Mouse (Mus musculus) embryonic facial prominence, embryonic 14.5 days (tissue): ENCODE results near the gene Slc4a4. TPM values are rescaled to one million over a fixed set of nuclear protein-coding genes. Genes with fewer than 3 reads are reported as not detected.

Experiments used
- ATAC-seq: fragments of 200-750 bp; cut with Nextera tagmentation; 2 replicates; pipeline ENCODE4 v1.8.0; 2017; ENCODE audit warnings: low read depth, moderate number of reproducible peaks, moderate TSS enrichment
- DNase-seq: peaks from one replicate; pipeline ENCODE4 v3.0.0-alpha.2; 2015; ENCODE audit warnings: low spot score
- H3K27ac ChIP-seq: fragments of 300-500 bp; sonication (generic); replicated peaks from 2 replicates; pipeline ENCODE4 v1.5.1; 2014; ENCODE audit warnings: low read depth, mild to moderate bottlenecking, low read length, moderate library complexity
- H3K27me3 ChIP-seq: fragments of 300-500 bp; sonication (generic); replicated peaks from 2 replicates; pipeline ENCODE4 v1.6.1; 2014; ENCODE audit warnings: low read length; ENCODE audit not compliant: control insufficient read depth, insufficient read depth
- H3K36me3 ChIP-seq: fragments of 300-500 bp; sonication (generic); 2 replicates; pipeline ENCODE4 v1.6.1; 2014; ENCODE audit warnings: low read length, mixed read lengths; ENCODE audit not compliant: control insufficient read depth, insufficient read depth
- H3K4me1 ChIP-seq: fragments of 300-500 bp; sonication (generic); 2 replicates; pipeline ENCODE4 v1.6.1; 2014; ENCODE audit warnings: antibody characterized with exemption, low read length; ENCODE audit not compliant: control insufficient read depth, insufficient read depth
- H3K4me2 ChIP-seq: fragments of 300-500 bp; sonication (generic); 2 replicates; pipeline ENCODE4 v1.6.1; 2014; ENCODE audit warnings: low read depth, mild to moderate bottlenecking, low read length, moderate library complexity, mixed read lengths
- H3K4me3 ChIP-seq: fragments of 300-500 bp; sonication (generic); 2 replicates; pipeline ENCODE4 v1.5.1; 2014; ENCODE audit warnings: low read depth, mild to moderate bottlenecking, low read length
- H3K9ac ChIP-seq: fragments of 300-500 bp; sonication (generic); 2 replicates; pipeline ENCODE4 v1.6.1; 2014; ENCODE audit warnings: low read depth, mild to moderate bottlenecking, low read length, moderate library complexity, mixed read lengths
- H3K9me3 ChIP-seq: fragments of 300-500 bp; sonication (generic); 2 replicates; pipeline ENCODE4 v1.6.1; 2016; ENCODE audit warnings: low read length; ENCODE audit not compliant: control insufficient read depth
- WGBS: fragments of 180-500 bp; shearing (Covaris S2); extraction: QIAGEN DNeasy Blood & Tissue Kit; methylation state at CpG from one replicate; pipeline ENCODE4 v1.1.7; 2014; 5-methylcytosine and 5-hydroxymethylcytosine counted together
- polyA plus RNA-seq: library from polyadenylated mRNA; unstranded; fragments of >200 nt; fragmentation: Nextera tagmentation; extraction: Ambion mirVana; gene quantifications from 2 replicates; pipeline ENCODE4 v1.2.1, GENCODE M21; 2014

The Slc4a4 gene
- polyA plus RNA-seq, 1 experiment from 2014 or later, result 4.0 TPM

- no peak for DNase-seq
- Histone ChIP-seq H3K4me2 (no peak overlapping the region), H3K27me3 (no peaks in the 10 kb centered on the region), H3K27ac (no peak overlapping the region), H3K4me3 (no peak overlapping the region), H3K4me1 (peaks cover 7% of the 10 kb centered on the region; the same call in 1 of the 2 replicates), H3K9ac (no peak overlapping the region), H3K36me3 (no peaks in the 10 kb centered on the region), H3K9me3 (no peaks in the 10 kb centered on the region)
- no peak for ATAC-seq
- 74% methylated on average over 13 of the region's 13 CpGs for WGBS
Measured at GRCm38 (mm10) chr5:89147282-89147790, 260.7 kb downstream of the Slc4a4 start.

DNA sequence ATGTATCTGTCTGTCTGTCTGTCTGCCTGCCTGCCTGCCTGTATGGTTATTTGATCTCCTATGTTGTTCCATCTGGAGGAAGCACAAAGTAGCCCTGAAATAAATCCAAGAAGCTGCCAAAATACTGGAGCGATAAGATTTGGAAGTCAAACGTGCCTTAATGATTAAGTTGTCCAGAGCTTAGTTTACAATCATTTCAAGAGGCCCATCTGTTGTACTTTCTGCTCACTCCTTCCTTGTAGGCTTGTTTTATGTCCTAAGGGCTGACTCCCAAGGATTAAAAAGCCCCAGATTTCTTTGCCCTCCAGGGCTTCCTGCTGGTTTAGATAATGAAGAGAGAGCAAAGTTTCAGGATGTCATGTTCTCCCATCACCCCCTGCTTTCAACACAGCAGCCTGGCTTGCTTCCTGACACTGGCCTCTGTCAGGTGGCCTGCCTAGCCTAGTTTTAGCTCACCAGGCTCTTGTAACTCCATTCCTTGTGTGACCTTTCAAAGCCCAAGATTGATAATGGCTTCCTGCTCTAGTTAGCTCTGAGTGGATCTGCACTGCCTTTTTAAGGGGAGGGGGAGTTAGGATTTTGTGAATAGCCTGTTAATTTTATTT is 262.9 kb downstream of the Slc4a4 start:
- no peaks in the 10 kb centered on the region for H3K36me3 ChIP-seq
- DNase-seq (no peak), ATAC-seq (no peak)
- no peak overlapping the region for H3K4me2 ChIP-seq
- H3K27me3 ChIP-seq, result no peaks in the 10 kb centered on the region
- H3K9ac ChIP-seq, result no peak overlapping the region
- H3K4me3 ChIP-seq, result no peak overlapping the region
- H3K27ac ChIP-seq, result no peak overlapping the region
- no peaks in the 10 kb centered on the region for H3K9me3 ChIP-seq
- 0 out of 2 replicates have a peak, but pooled peaks cover under 1% of the 10 kb centered on the region for H3K4me1 ChIP-seq
- WGBS, result 24% methylated on average over 2 of the region's 2 CpGs

DNA sequence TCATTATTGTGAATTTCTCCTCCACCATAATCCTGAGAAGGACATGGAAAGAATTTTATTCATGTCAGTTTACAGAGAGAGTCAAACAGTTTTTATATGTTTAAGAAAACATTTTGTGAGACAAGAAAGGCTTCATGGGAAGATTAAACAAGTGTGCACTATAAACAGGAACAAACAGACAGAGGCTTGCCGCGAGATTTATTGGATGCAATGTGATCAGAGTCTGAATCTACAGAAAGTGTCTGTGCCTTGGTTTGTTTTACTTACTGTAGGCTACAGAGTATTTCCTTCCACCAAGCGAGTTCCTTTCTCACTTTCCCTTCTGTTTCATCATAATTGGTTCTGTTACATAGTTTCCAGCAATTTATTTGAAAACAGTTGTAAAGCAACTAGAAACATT is 264.5 kb downstream of the Slc4a4 start:
- DNase-seq (no peak), ATAC-seq (no peak)
- no peak overlapping the region for H3K4me3 ChIP-seq
- H3K4me1 ChIP-seq, result no peaks in the 10 kb centered on the region
- WGBS, result 66% methylated on average over 3 of the region's 3 CpGs
- H3K27me3 ChIP-seq, result no peaks in the 10 kb centered on the region
- no peaks in the 10 kb centered on the region for H3K36me3 ChIP-seq
- H3K9ac ChIP-seq, result no peak overlapping the region
- no peak overlapping the region for H3K27ac ChIP-seq
- no peak overlapping the region for H3K4me2 ChIP-seq
- no peaks in the 10 kb centered on the region for H3K9me3 ChIP-seq

DNA sequence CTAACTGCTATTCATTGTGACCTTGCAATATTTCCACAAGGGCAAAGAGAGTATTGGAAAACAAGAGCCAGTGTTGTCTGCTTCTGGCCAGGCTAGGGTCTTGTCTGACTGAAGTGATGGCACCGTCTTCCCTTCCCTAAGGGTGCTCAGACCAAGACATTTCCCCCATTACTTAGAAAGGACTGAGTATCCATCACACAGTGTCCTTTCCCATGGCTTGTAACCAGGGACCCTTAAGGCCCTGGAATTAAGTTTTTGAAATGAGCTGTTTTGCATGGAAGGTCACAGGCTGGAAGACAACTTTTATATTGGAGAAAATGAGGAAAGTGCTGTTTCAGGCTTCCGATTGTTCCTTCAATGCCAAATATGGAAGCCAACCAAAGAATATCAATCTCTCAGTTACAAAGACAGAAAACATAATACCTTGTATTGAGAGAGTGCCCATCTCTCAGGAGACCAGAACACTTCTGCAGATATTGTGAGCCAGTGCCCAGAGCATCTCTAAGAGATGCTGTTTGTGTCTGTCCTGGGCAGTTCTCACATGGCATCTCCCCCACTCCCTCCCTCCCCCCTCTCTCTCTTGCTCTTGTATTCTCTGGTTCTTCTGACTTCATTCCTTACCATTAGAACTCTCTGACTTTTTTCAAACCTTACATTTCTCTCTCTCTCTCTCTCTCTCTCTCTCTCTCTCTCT is 284.6 kb downstream of the Slc4a4 start:
- Histone ChIP-seq H3K4me3 (no peak overlapping the region), H3K27me3 (no peaks in the 10 kb centered on the region), H3K27ac (no peak overlapping the region), H3K4me2 (no peak overlapping the region), H3K36me3 (no peaks in the 10 kb centered on the region), H3K4me1 (no peaks in the 10 kb centered on the region), H3K9me3 (no peaks in the 10 kb centered on the region), H3K9ac (no peak overlapping the region)
- 86% methylated on average over 2 of the region's 2 CpGs for WGBS
- DNase-seq, result no peak
- no peak for ATAC-seq

GRCm38 (mm10) chr5:89190063-89190462 is 303.4 kb downstream of the Slc4a4 start:
- WGBS, result 67% methylated on average over 3 of the region's 3 CpGs
- Histone ChIP-seq H3K27me3 (no peaks in the 10 kb centered on the region), H3K4me3 (no peak overlapping the region), H3K9ac (no peak overlapping the region), H3K4me1 (no peaks in the 10 kb centered on the region), H3K27ac (no peak overlapping the region), H3K4me2 (no peak overlapping the region), H3K9me3 (no peaks in the 10 kb centered on the region), H3K36me3 (no peaks in the 10 kb centered on the region)
- DNase-seq (peak; percentile 11), ATAC-seq (peak; percentile 72)

GRCm38 (mm10) chr5:89194654-89195053 is 308.0 kb downstream of the Slc4a4 start:
- H3K36me3 ChIP-seq, result no peaks in the 10 kb centered on the region
- no peaks in the 10 kb centered on the region for H3K27me3 ChIP-seq
- H3K4me2 ChIP-seq, result no peak overlapping the region
- no peak overlapping the region for H3K9ac ChIP-seq
- no peaks in the 10 kb centered on the region for H3K9me3 ChIP-seq
- no peak overlapping the region for H3K27ac ChIP-seq
- ATAC-seq (no peak), DNase-seq (no peak)
- 93% methylated on average over 3 of the region's 3 CpGs for WGBS
- H3K4me3 ChIP-seq, result no peak overlapping the region
- no peaks in the 10 kb centered on the region for H3K4me1 ChIP-seq

DNA sequence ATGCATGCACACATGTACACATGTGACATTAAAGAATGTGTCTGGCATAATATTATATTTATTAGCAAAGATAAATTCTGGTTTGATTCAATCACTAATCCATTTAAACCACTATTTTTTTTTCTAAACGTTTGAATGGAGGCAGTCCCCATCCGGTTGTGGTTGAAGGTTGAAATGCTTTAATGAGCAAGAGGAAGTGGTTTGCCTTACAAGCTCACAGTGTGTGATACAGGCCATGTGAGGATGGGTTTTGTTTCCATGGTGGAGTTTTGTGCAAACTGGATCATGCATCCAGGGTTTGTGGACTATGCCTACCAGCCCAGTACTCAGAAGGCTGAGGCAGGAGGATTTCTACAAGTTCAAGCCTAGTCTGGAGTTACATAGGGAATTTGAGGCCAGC is 311.9 kb downstream of the Slc4a4 start:
- no peaks in the 10 kb centered on the region for H3K9me3 ChIP-seq
- H3K27me3 ChIP-seq, result no peaks in the 10 kb centered on the region
- no peak overlapping the region for H3K9ac ChIP-seq
- H3K36me3 ChIP-seq, result no peaks in the 10 kb centered on the region
- no peak overlapping the region for H3K4me2 ChIP-seq
- H3K27ac ChIP-seq, result no peak overlapping the region
- WGBS, result 68% methylated on average over 2 of the region's 2 CpGs
- H3K4me3 ChIP-seq, result no peak overlapping the region
- ATAC-seq (no peak), DNase-seq (no peak)
- no peaks in the 10 kb centered on the region for H3K4me1 ChIP-seq

DNA sequence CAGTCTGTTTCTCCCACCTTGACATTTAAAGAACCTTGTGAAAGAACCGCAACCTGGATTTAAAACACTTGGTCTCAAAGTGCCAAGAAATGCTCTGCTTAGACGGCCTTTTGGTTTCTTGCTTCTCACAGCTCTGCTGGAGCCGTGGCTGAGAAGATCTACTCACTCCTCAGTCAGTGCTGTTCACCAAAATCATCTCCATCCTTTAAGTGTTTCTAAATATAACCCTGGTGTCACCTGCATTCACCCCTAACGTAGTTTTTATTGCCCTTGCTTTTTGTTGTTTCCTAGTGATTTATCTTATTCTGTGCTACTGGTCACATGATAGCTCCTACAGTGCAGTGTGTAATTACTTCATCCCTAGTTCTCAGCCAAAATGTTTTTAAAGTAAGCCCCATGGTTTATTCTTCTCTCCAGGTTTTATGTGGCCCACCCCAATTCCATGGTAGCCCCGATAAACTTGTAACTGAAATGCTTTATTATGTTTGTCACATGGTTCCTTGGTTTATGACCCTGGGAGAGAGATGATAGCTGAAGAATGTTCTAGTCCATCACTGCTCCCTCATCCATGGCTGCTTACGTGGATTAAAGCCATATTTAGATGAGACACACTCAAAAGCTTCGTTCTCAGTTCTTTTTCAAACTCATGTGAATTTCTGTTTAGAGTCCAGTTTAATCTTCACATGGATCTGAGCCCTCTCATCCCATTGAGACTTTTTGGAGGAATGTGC is 323.5 kb downstream of the Slc4a4 start:
- H3K9ac ChIP-seq, result no peak overlapping the region
- ATAC-seq, result no peak
- no peak overlapping the region for H3K27ac ChIP-seq
- no peak for DNase-seq
- H3K36me3 ChIP-seq, result no peaks in the 10 kb centered on the region
- no peak overlapping the region for H3K4me3 ChIP-seq
- H3K4me2 ChIP-seq, result no peak overlapping the region
- H3K4me1 ChIP-seq, result no peaks in the 10 kb centered on the region
- no peaks in the 10 kb centered on the region for H3K9me3 ChIP-seq
- H3K27me3 ChIP-seq, result no peaks in the 10 kb centered on the region
- WGBS, result 79% methylated on average over 7 of the region's 7 CpGs
